Mouse (Mus musculus): ENCODE data around the gene Daxx. TPM values are rescaled to one million over a fixed set of nuclear protein-coding genes. Genes with fewer than 3 reads are reported as not detected.
A peak's percentile ranks its signal among the peaks of the same experiment; 100 is the strongest.
"Not testable (repeated sequence)": the region's sequence is repeated elsewhere in the genome, so short reads cannot be mapped to it uniquely, and the experiment has no call there.

Gene Daxx
- polyA plus RNA-seq, 1 experiment, result 56.8 TPM

DNA sequence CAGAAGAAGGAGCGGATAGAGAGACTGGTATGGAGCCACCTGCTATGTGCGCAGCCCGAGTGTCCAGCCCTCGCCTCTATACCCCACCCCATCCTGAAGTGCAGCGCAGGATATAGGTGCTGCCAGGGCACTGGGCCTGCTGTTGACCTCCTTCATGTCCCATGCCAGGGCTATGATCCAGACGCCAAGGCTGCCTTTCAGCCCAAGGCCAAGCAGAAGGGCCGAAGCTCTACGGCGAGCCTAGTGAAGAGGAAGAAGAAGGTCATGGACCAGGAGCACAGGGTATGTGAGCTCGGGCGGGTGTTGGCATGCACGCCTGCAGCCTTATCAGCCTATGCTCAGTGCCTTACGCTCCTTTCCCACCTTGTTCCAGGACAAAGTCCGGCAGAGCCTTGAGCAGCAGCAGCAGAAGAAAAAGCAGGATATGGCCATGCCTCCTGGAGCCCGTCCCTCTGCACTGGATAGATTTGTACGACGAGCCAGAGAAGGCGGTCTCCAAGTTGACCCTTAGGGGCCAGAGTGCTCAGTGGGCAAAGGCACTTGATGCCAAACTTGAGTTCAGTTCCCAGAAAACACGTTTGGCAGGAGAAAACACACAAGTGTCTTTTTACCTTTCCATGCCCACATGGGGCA lies 39.8 kb downstream of the Daxx start:
- WGBS, result 92% methylated on average over 19 of the region's 19 CpGs

DNA sequence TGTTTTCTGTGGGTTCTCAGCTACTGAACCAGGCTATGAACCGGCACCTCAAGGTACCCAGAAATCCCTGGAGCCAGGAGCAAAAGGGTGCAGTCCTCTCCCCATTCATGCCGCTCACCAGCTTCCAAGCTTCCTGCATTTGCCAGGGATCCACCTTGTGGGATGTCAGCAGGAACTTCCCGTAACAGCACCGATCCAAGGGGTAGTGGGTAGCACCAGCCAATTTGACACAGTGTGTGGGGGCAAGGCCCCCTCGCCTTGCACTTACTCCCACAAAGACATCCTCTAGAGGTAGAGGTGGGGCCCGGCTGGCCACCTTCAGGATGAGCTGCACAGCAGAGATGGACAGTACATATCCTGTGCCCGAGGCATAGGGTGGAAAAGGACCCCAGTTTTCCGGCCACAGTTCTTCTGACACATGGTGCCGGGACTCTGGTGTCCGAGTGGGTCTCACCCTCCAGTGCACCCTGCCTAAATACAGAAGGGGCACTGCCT lies 41.0 kb downstream of the Daxx start:
- no peak for DNase-seq (ENCODE audit: low read depth in 1 of 2, low spot score in 2 of 2)
- Histone ChIP-seq H3K4me1 (ENCODE audit: control insufficient read depth, insufficient read depth, insufficient read length) (peaks cover 21% of the 10 kb centered on the region), H3K27ac (ENCODE audit: insufficient read depth, low read length) (peak overlapping the region; percentile 91; the same call in 1 of the 2 replicates), H3K4me3 (ENCODE audit: extremely low read depth, insufficient read depth, insufficient read length) (peak overlapping the region; percentile 73; the same call in 1 of the 2 replicates), H3K27me3 (ENCODE audit: control insufficient read depth, insufficient read depth, low read length) (no peaks in the 10 kb centered on the region), H3K36me3 (ENCODE audit: control insufficient read depth, insufficient read depth, low read length) (peaks cover 18% of the 10 kb centered on the region)
- no peak for TF ChIP-seq CTCF (IDR thresholded peaks at IDR 0.05; ENCODE audit: extremely low read depth, insufficient read depth, insufficient read length, insufficient replicate concordance)
- TF ChIP-seq POLR2A (IDR thresholded peaks at IDR 0.05; ENCODE audit: low read depth, low read length), result no peak
- WGBS, result 83% methylated on average over 10 of the region's 10 CpGs

More for the DNA sequence above, 39.8 kb downstream of the Daxx start:
- no peaks in the 10 kb centered on the region for H3K27me3 ChIP-seq (ENCODE audit: control insufficient read depth, insufficient read depth, low read length)
- H3K27ac ChIP-seq (ENCODE audit: insufficient read depth, low read length), result peak overlapping the region; percentile 9; the same call in 1 of the 2 replicates
- H3K4me1 ChIP-seq (ENCODE audit: control insufficient read depth, insufficient read depth, insufficient read length), result peaks cover 21% of the 10 kb centered on the region
- TF ChIP-seq POLR2A (IDR thresholded peaks at IDR 0.05; ENCODE audit: low read depth, low read length) (no peak), CTCF (IDR thresholded peaks at IDR 0.05; ENCODE audit: extremely low read depth, insufficient read depth, insufficient read length, insufficient replicate concordance) (no peak)
- no peak overlapping the region for H3K4me3 ChIP-seq (ENCODE audit: extremely low read depth, insufficient read depth, insufficient read length)
- DNase-seq (ENCODE audit: low read depth in 1 of 2, low spot score in 2 of 2), result no peak
- H3K36me3 ChIP-seq (ENCODE audit: control insufficient read depth, insufficient read depth, low read length), result peaks cover 26% of the 10 kb centered on the region

GRCm38 (mm10) chr17:33951021-33951946 lies 42.1 kb downstream of the Daxx start, which contains the start of gene B3galt4:
TSS of gene B3galt4 (minus strand) at chr17:33951488.
- TF ChIP-seq POLR2A (IDR thresholded peaks at IDR 0.05; ENCODE audit: low read depth, low read length), result peak; percentile 88
- TF ChIP-seq CTCF (IDR thresholded peaks at IDR 0.05; ENCODE audit: extremely low read depth, insufficient read depth, insufficient read length, insufficient replicate concordance), result no peak
- DNase-seq (ENCODE audit: low read depth in 1 of 2, low spot score in 2 of 2), result peak; percentile 47 to 77
- Histone ChIP-seq H3K27ac (ENCODE audit: insufficient read depth, low read length) (peak within 1 kb of the TSS; percentile 91), H3K4me3 (ENCODE audit: extremely low read depth, insufficient read depth, insufficient read length) (peak within 1 kb of the TSS; percentile 73), H3K27me3 (ENCODE audit: control insufficient read depth, insufficient read depth, low read length) (no peaks in the 10 kb centered on the region), H3K4me1 (ENCODE audit: control insufficient read depth, insufficient read depth, insufficient read length) (peaks cover 21% of the 10 kb centered on the region), H3K36me3 (ENCODE audit: control insufficient read depth, insufficient read depth, low read length) (peaks cover 18% of the 10 kb centered on the region)
- WGBS, result 1% methylated on average over 45 of the region's 45 CpGs

DNA sequence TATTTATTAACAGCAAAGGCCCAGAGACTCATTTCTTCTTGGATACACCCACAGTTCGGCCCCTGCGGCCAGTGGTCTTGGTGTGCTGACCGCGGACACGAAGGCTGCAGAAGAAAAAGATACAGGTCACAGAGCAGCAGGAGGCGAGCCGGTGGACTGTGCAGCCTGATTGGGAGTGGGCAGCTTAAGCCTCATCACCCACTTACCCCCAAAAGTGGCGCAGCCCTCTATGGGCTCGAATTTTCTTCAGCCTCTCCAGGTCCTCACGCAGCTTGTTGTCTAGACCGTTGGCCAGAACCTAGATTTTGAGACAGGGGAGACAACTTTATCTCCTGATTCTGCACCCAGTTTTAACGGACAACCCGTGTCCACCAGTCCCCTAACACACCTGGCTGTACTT lies 42.8 kb downstream of the Daxx start:
- H3K27ac ChIP-seq (ENCODE audit: insufficient read depth, low read length); H3K4me3 ChIP-seq (ENCODE audit: extremely low read depth, insufficient read depth, insufficient read length); H3K27me3 ChIP-seq (ENCODE audit: control insufficient read depth, insufficient read depth, low read length); DNase-seq (ENCODE audit: low read depth in 1 of 2, low spot score in 2 of 2): not testable (repeated sequence)
- H3K4me1 ChIP-seq (ENCODE audit: control insufficient read depth, insufficient read depth, insufficient read length), result peaks cover 21% of the 10 kb centered on the region
- 82% methylated on average over 13 of the region's 13 CpGs for WGBS
- H3K36me3 ChIP-seq (ENCODE audit: control insufficient read depth, insufficient read depth, low read length), result peaks cover 18% of the 10 kb centered on the region

- H3K4me3 ChIP-seq (ENCODE audit: extremely low read depth, insufficient read depth, insufficient read length), result no peak overlapping the region
- peaks cover 18% of the 10 kb centered on the region for H3K36me3 ChIP-seq (ENCODE audit: control insufficient read depth, insufficient read depth, low read length)
- no peaks in the 10 kb centered on the region for H3K27me3 ChIP-seq (ENCODE audit: control insufficient read depth, insufficient read depth, low read length)
- no peak for DNase-seq (ENCODE audit: low read depth in 1 of 2, low spot score in 2 of 2)
- TF ChIP-seq POLR2A (IDR thresholded peaks at IDR 0.05; ENCODE audit: low read depth, low read length) (no peak), CTCF (IDR thresholded peaks at IDR 0.05; ENCODE audit: extremely low read depth, insufficient read depth, insufficient read length, insufficient replicate concordance) (no peak)
- H3K4me1 ChIP-seq (ENCODE audit: control insufficient read depth, insufficient read depth, insufficient read length), result peaks cover 21% of the 10 kb centered on the region
- no peak overlapping the region for H3K27ac ChIP-seq (ENCODE audit: insufficient read depth, low read length)
- 86% methylated on average over 4 of the region's 4 CpGs for WGBS
These were observed 43.7 kb downstream of the Daxx start for GRCm38 (mm10) chr17:33952879-33953278.

- Histone ChIP-seq H3K4me3 (ENCODE audit: extremely low read depth, insufficient read depth, insufficient read length) (no peak overlapping the region), H3K27me3 (ENCODE audit: control insufficient read depth, insufficient read depth, low read length) (no peaks in the 10 kb centered on the region), H3K36me3 (ENCODE audit: control insufficient read depth, insufficient read depth, low read length) (peaks cover 15% of the 10 kb centered on the region), H3K27ac (ENCODE audit: insufficient read depth, low read length) (no peak overlapping the region), H3K4me1 (ENCODE audit: control insufficient read depth, insufficient read depth, insufficient read length) (peaks cover 18% of the 10 kb centered on the region)
- 74% methylated on average over 3 of the region's 3 CpGs for WGBS
- DNase-seq (ENCODE audit: low read depth in 1 of 2, low spot score in 2 of 2), result no peak
- TF ChIP-seq POLR2A (IDR thresholded peaks at IDR 0.05; ENCODE audit: low read depth, low read length), result no peak
- TF ChIP-seq CTCF (IDR thresholded peaks at IDR 0.05; ENCODE audit: extremely low read depth, insufficient read depth, insufficient read length, insufficient replicate concordance), result no peak
These were observed 44.1 kb downstream of the Daxx start for GRCm38 (mm10) chr17:33953310-33953709.
